Comparison of ENCODE assay signal across 22 mouse cellular contexts in the genomic region with DNA sequence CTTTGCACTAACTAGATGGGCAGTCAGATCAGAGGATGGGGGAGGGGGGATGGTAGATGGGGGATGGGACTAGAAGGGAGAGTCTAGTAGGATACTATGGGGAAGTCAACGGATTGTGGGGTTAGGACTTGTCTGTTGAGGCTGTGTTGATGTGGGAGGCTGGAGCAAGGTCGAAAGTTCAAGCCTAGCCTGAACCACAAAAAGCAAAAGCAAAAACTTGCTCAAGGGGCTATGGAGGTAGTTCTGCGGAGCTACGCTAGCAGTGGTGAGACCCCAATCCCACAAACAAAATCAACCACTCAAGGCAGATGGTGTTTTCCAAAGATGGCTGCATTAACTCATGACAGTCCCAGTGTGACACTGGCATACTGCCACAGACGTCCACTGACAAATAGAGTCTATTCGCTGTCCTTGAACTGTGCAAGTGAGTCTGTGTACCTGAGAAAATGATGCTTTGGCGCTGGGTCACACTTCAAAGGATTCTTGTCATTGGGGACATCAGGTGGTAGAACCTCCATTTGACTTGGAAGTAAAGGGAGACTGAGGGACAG. TPM values are rescaled to one million over a fixed set of nuclear protein-coding genes. Genes with fewer than 3 reads are reported as not detected.
A peak's percentile ranks its signal among the peaks of the same experiment; 100 is the strongest.
DNase-seq lines count a peak whose midpoint lies in the region; ATAC-seq lines count a peak whose summit lies in the region.
"Had no signal": no experiment of that assay in that cellular context is flagged by ENCODE, and none has a peak within 500 bp of the region (broad histone marks: within the 10 kb centered on the region; RNA-seq: fewer than 3 reads in every experiment).

No protein-coding gene starts in this region.

- H3K4me3 ChIP-seq in heart, embryonic 10.5 days = no peak overlapping the region
- no peak overlapping the region for H3K4me3 ChIP-seq in midbrain, embryonic 11.5 days (ENCODE audit: low read depth, low read length)
- H3K4me3 ChIP-seq in midbrain, embryonic 14.5 days (replicated peaks; ENCODE audit: low read depth, low read length) = no peak overlapping the region
- peak overlapping the region; percentile 24; the same call in 1 of the 2 replicates for H3K4me3 ChIP-seq in macrophage (ENCODE audit: inconsistent target)
- H3K4me3 ChIP-seq: embryonic facial prominence, embryonic 12.5 days; forebrain, embryonic 15.5 days; heart, adult 2 months; heart, embryonic 13.5 days; hindbrain, embryonic 13.5 days; intestine, embryonic 15.5 days had no signal

- H3K4me1 ChIP-seq in heart, embryonic 10.5 days = peaks cover 10% of the 10 kb centered on the region; the same call in 1 of the 2 replicates
- H3K4me1 ChIP-seq in midbrain, embryonic 11.5 days (ENCODE audit: control insufficient read depth, insufficient read depth, low read length) = no peaks in the 10 kb centered on the region
- peaks cover 7% of the 10 kb centered on the region; the same call in 1 of the 2 replicates for H3K4me1 ChIP-seq in midbrain, embryonic 14.5 days (ENCODE audit: control insufficient read depth, insufficient read depth, low read length)

- H3K9ac ChIP-seq in midbrain, embryonic 11.5 days (ENCODE audit: low read length) = no peak overlapping the region
- no peak overlapping the region for H3K9ac ChIP-seq in midbrain, embryonic 14.5 days (replicated peaks; ENCODE audit: low read length)
- H3K9ac ChIP-seq: embryonic facial prominence, embryonic 12.5 days; forebrain, embryonic 15.5 days; heart, embryonic 13.5 days; hindbrain, embryonic 13.5 days; intestine, embryonic 15.5 days had no signal

- H3K36me3 ChIP-seq in heart, embryonic 10.5 days = no peaks in the 10 kb centered on the region
- no peaks in the 10 kb centered on the region for H3K36me3 ChIP-seq in midbrain, embryonic 11.5 days (ENCODE audit: control insufficient read depth, insufficient read depth, low read length)
- no peaks in the 10 kb centered on the region for H3K36me3 ChIP-seq in midbrain, embryonic 14.5 days (ENCODE audit: control insufficient read depth, insufficient read depth, low read length)
- H3K36me3 ChIP-seq in macrophage (ENCODE audit: inconsistent target) = no peaks in the 10 kb centered on the region
- H3K36me3 ChIP-seq: embryonic facial prominence, embryonic 12.5 days; forebrain, embryonic 15.5 days; heart, embryonic 13.5 days; hindbrain, embryonic 13.5 days; intestine, embryonic 15.5 days had no signal

- WGBS in heart, embryonic 10.5 days = 79% methylated on average over 7 of the region's 7 CpGs
- WGBS in midbrain, embryonic 11.5 days = 87% methylated on average over 7 of the region's 7 CpGs
- 87% methylated on average over 7 of the region's 7 CpGs for WGBS in midbrain, embryonic 14.5 days
- 88% methylated on average over 7 of the region's 7 CpGs for WGBS in macrophage (ENCODE audit: missing documents)

- peak; percentile 7 to 22 for DNase-seq in adrenal gland, postnatal 36 days
- no peak for DNase-seq in adrenal gland, adult (ENCODE audit: inconsistent age in 2 of 2, low spot score in 1 of 2)
- peak; percentile 58 for DNase-seq in heart, embryonic 10.5 days (ENCODE audit: low spot score)
- no peak for DNase-seq in heart, postnatal 14 days
- DNase-seq in midbrain, embryonic 11.5 days (ENCODE audit: low spot score, missing footprints) = peak; percentile 64
- DNase-seq in midbrain, embryonic 14.5 days = no peak
- no peak for DNase-seq in spleen, postnatal 10 days (ENCODE audit: low spot score in 2 of 2)
- DNase-seq: adrenal gland, postnatal 14 days; B cell, adult 2 months; cerebellum, adult 11 months; cerebellum, adult 9-10 months; embryo, embryonic 11 days; heart, postnatal 4 days had no signal

- peaks cover 8% of the 10 kb centered on the region; the same call in 1 of the 2 replicates for H3K79me2 ChIP-seq in macrophage (ENCODE audit: inconsistent target)

- H3K9me3 ChIP-seq in heart, embryonic 10.5 days = no peaks in the 10 kb centered on the region
- H3K9me3 ChIP-seq in midbrain, embryonic 11.5 days (ENCODE audit: control insufficient read depth, low read length) = no peaks in the 10 kb centered on the region
- H3K9me3 ChIP-seq in midbrain, embryonic 14.5 days (ENCODE audit: control insufficient read depth, low read length) = no peaks in the 10 kb centered on the region
- H3K9me3 ChIP-seq: embryonic facial prominence, embryonic 12.5 days; forebrain, embryonic 15.5 days; heart, embryonic 13.5 days; hindbrain, embryonic 13.5 days; intestine, embryonic 15.5 days had no signal

- ATAC-seq in midbrain, embryonic 11.5 days (ENCODE audit: low FRiP score) = no peak
- no peak for ATAC-seq in midbrain, embryonic 14.5 days (ENCODE audit: low FRiP score, low TSS enrichment)
- ATAC-seq: CD4-positive, CD25-positive, alpha-beta regulatory T cell, adult 4 months; forebrain, embryonic 15.5 days; intestine, embryonic 15.5 days had no signal

- H3K27ac ChIP-seq in heart, embryonic 10.5 days = no peak overlapping the region
- H3K27ac ChIP-seq in midbrain, embryonic 11.5 days (ENCODE audit: low read depth, low read length) = no peak overlapping the region
- no peak overlapping the region for H3K27ac ChIP-seq in midbrain, embryonic 14.5 days (replicated peaks; ENCODE audit: low read depth, low read length)
- H3K27ac ChIP-seq in macrophage = peak overlapping the region; percentile 95
- H3K27ac ChIP-seq: embryonic facial prominence, embryonic 12.5 days; forebrain, embryonic 15.5 days; heart, adult 2 months; heart, embryonic 13.5 days; hindbrain, embryonic 13.5 days; intestine, embryonic 15.5 days had no signal

- H3K4me2 ChIP-seq in midbrain, embryonic 11.5 days = no peak overlapping the region
- H3K4me2 ChIP-seq in midbrain, embryonic 14.5 days (ENCODE audit: low read length) = no peak overlapping the region
- H3K4me2 ChIP-seq: embryonic facial prominence, embryonic 12.5 days; forebrain, embryonic 15.5 days; heart, embryonic 13.5 days; hindbrain, embryonic 13.5 days; intestine, embryonic 15.5 days had no signal

- no peaks in the 10 kb centered on the region for H3K27me3 ChIP-seq in heart, embryonic 10.5 days (ENCODE audit: insufficient read depth, poor library complexity, severe bottlenecking)
- no peaks in the 10 kb centered on the region for H3K27me3 ChIP-seq in midbrain, embryonic 11.5 days (ENCODE audit: control insufficient read depth, insufficient read depth, low read length)
- no peaks in the 10 kb centered on the region for H3K27me3 ChIP-seq in midbrain, embryonic 14.5 days (ENCODE audit: control insufficient read depth, insufficient read depth, low read length)
- H3K27me3 ChIP-seq: embryonic facial prominence, embryonic 12.5 days; heart, embryonic 13.5 days; intestine, embryonic 15.5 days had no signal

- intact Hi-C loops in heart, postnatal 14 days (cut with DNase I) = no loop called here

RNA-seq across cellular contexts. Expression of gene Acer3, which starts 0.9 kb away (rescaled TPM):
- 10 to 100 TPM; 12.9 to 17.3 TPM for total RNA-seq in adrenal gland, postnatal 36 days (2021)
- polyA plus RNA-seq in heart, embryonic 10.5 days (2016; fragmentation: Nextera tagmentation; extraction: Ambion mirVana) = 25.7 and 32.7 TPM in 2 replicates
- 10 to 100 TPM in 1 of 2 experiments, 1 to 10 TPM in 1; 9.9 to 11.3 TPM for total RNA-seq in heart, postnatal 14 days (2021)
- polyA plus RNA-seq in midbrain, embryonic 11.5 days (2014; fragmentation: Nextera tagmentation; extraction: Ambion mirVana) = 15.8 and 16.6 TPM in 2 replicates
- 17.9 and 18.9 TPM in 2 replicates for polyA plus RNA-seq in midbrain, embryonic 14.5 days (2014; fragmentation: Nextera tagmentation; extraction: Ambion mirVana)
- total RNA-seq in macrophage (2018; cell fraction: chromatin; rRNA removed) = 100 to 1,000 TPM in 6 of 26 experiments, 10 to 100 TPM in 20; 28.4 to 185 (median 84.9) TPM
- total RNA-seq in macrophage (2018; cell fraction: cytosol; rRNA removed) = 10 to 100 TPM; 38.2 to 72.5 (median 49.9) TPM
- 100 to 1,000 TPM in 5 of 26 experiments, 10 to 100 TPM in 21; 40.9 to 211 (median 81.8) TPM for total RNA-seq in macrophage (2018; cell fraction: nucleus; rRNA removed)
- 39.0 to 58.1 TPM (median 52.0 TPM) in 3 replicates for polyA plus RNA-seq in macrophage (2018)

RNA-seq across cellular contexts. Expression of gene Tsku, which starts 41.0 kb away (rescaled TPM):
- total RNA-seq in adrenal gland, postnatal 36 days (2021) = 10 to 100 TPM; 19.8 to 23.4 TPM
- polyA plus RNA-seq in heart, embryonic 10.5 days (2016; fragmentation: Nextera tagmentation; extraction: Ambion mirVana) = 5.6 and 5.7 TPM in 2 replicates
- total RNA-seq in heart, postnatal 14 days (2021) = 1 to 10 TPM; 4.0 to 4.4 TPM
- 7.3 and 7.7 TPM in 2 replicates for polyA plus RNA-seq in midbrain, embryonic 11.5 days (2014; fragmentation: Nextera tagmentation; extraction: Ambion mirVana)
- polyA plus RNA-seq in midbrain, embryonic 14.5 days (2014; fragmentation: Nextera tagmentation; extraction: Ambion mirVana) = 8.2 and 10.3 TPM in 2 replicates
- total RNA-seq in macrophage (2018; cell fraction: chromatin; rRNA removed) = 1 to 10 TPM in 21 of 26 experiments, under 1 TPM in 5; 0.33 to 8.1 (median 2.2) TPM
- total RNA-seq in macrophage (2018; cell fraction: cytosol; rRNA removed) = 1 to 10 TPM; 2.4 to 8.5 (median 5.0) TPM
- 1 to 10 TPM; 2.2 to 9.8 (median 4.5) TPM for total RNA-seq in macrophage (2018; cell fraction: nucleus; rRNA removed)
- polyA plus RNA-seq in macrophage (2018) = 3.6 to 10.4 TPM (median 4.7 TPM) in 3 replicates
- total RNA-seq: common myeloid progenitor, adult 5-6 weeks had no signal
- polyA plus RNA-seq: CD4-positive, CD25-positive, alpha-beta regulatory T cell, adult 4 months had no signal

Comparison
In these comparisons a context has a peak if more than half of its experiments do, and no peak if none do; other contexts are left out.
1. DNase-seq: peak in adrenal gland, postnatal 36 days (2 of 2), heart, embryonic 10.5 days (single experiment) and midbrain, embryonic 11.5 days (single experiment); none in adrenal gland, adult (0 of 2), heart, postnatal 14 days (0 of 2), midbrain, embryonic 14.5 days (single experiment) and spleen, postnatal 10 days (0 of 2).